Mouse (Mus musculus) cerebellum, postnatal 14 days (tissue): ENCODE measurements at regions not wholly inside any gene's neighbourhood (a gene's known extent, or its start where the extent isn't known, plus 50 kb on each side); places are given as distances from the start of the nearest gene placed in this dataset.

ENCODE experiments used
- DNase-seq, 2 experiments: peaks; one replicate each; pipeline ENCODE4 v3.0.0; 2021; ENCODE audit warnings: mixed read lengths in 2 of 2

DNA sequence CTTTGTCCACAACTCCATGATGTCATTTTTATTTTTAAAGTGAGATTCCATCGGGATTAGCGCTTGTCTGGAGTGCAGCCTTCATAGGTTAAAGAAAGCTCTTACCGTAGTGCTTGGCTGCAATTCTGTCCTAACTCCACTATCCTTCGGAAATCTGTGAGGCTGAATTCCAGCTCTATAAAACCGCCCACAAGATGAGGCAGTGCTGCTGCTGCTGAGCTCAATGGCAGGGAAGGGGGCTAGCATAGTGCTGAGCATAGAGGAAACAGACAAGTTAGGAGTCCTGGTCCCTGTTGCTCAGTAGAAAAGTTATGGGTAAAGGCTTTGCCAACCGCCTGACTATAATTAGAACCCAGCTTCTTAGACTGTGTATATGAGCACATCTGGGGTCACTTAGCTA is 163.5 kb downstream of the Maf start:
- no peak for DNase-seq

- DNase-seq: no peak
Observed at GRCm38 (mm10) chr8:115542935-115543334, 164.7 kb downstream of the Maf start.

DNA sequence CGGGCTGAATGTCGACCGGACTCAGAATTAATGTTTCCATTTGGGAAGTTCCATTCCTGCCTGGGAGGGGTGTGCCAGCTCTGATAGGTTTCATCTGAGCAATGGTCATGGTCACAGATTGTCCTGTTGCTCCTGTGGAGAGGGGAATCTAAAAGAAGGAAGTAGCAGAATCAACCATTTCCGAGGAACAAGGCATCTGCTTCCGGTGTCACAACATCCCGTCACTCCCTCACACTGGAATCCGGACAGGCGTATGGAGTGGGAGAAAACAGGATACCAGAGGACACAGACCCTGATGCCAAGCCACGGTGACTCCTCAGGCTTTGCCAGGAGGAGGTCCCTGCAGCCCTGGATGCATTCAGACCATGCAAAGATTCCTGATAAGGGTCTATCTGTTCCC is 168.0 kb downstream of the Maf start:
- no peak for DNase-seq

GRCm38 (mm10) chr8:115538236-115538635 is 169.4 kb downstream of the Maf start:
- DNase-seq: no peak

GRCm38 (mm10) chr8:115537761-115538160 is 169.8 kb downstream of the Maf start:
- DNase-seq: no peak

DNA sequence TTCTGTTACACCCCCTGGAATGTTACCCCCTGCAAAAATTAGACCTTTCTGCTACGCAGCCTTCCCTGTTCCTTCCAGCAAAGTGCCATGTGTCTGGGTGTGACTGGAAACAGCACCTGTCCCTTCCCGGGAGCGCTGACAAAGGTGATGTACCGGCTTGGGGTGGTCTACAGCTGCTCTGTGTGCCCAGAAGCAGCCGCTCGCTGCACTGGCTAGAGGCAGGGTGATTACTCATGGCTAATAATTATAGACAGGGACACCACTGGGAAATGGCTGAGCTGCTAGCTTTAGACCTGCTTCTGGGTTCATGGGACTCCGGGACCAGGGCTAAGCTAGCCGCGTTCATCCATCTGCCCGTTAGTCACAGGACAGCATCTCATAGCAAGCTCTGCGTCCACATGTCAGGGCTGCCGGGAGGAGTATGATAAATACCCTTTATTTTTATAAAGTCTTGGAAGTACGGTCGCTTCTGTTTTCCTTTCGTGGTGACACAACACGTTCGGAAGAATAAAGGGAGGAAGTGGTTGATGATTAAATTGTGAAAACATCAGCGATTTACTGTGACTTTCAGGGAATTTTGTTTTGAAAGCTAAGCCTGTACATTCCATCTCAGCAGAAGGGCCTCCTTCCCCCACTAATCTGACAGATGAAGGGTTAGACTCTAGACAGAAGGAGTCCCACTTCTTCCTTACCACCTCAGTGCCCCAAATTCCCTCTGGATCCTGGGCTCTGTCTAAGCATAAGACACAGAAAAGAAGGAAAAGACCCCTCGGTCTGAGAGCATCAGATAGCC is 170.8 kb downstream of the Maf start:
- DNase-seq: peak; percentile 21 to 32

DNA sequence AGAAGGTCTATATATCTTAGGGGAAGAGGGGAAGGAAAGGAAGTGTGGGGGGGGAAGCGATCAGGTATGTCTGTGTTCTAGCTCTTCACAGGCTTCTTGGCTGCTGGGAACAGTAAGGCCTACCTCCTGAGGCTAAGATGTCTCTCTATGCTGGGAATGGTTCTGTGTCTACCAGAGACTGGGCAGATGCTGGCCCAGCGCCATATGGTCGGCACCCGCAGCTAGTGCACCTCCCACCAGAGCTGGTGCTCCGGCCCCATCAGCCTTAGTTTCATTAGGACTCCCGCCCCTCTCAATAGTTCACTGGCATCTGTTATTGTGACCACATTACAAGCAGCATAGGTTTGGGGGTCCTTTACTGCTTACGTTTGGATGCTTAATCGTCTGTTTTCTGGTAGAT is 171.6 kb downstream of the Maf start:
- DNase-seq: peak; percentile 39 to 55

DNA sequence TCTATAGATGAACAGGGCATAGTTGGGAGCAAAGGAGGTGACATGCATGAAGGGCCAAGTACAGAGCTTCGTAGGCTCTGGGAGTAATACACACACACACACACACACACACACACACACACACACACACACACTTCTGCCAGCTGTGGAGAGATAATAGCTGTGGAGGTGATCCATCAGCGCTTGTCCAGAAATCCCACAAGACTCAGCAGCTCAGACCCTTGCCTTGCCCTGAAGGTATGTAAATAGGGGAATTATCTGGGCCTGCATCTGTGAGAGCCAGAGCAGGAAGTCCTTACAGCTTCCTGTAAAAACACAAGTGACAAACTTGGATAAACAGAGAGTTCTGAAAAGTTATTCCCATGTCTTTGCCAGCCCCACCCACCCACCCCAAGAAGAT is 173.6 kb downstream of the Maf start:
- DNase-seq: no peak

- no peak for DNase-seq
Observed at GRCm38 (mm10) chr8:115531343-115531742, 176.3 kb downstream of the Maf start.

GRCm38 (mm10) chr8:115529568-115530342 is 177.8 kb downstream of the Maf start:
- DNase-seq: no peak

- DNase-seq: no peak
Observed at GRCm38 (mm10) chr8:115528879-115529278, 178.7 kb downstream of the Maf start.

- no peak for DNase-seq
Observed at GRCm38 (mm10) chr8:115525149-115525548, 182.4 kb downstream of the Maf start.

DNA sequence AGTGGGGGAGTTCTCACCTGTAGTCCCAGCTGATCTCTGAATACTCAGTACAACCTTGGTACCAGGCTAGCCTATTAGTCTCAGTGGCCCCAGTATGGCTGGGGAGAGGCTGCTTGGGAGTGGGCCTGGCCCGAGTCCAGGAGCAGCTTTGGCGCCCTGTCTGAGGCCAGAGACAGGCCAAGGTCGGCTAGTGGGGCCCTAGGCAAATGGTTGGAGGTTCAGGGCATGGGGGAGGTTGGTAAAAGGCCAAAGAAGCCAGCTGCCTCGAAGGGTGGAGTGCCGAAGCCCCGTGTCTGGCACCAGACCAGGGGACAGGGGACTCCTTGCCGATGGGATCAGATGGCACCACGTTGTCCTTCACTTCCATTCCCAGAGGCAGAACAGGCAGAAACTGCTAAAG is 182.9 kb downstream of the Maf start:
- peak; percentile 68 to 71 for DNase-seq

DNA sequence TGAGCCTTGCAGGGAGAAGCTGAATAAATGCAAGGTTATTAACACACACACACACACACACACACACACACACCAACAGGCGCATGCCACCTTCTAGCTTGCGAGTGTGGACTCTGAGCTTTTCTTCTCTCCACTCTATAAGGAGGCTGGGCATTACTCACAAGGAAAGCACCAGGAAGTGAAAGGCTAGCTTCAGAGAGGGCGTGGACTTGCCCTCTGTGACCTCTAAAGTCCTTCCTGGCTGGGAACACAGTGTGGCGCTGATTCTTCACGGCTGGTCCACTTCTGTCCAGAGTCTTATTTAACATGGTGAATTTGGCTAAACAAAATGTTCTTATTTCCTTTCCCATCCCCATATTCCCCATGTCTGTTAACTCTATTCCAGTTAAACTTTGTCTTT is 185.1 kb downstream of the Maf start:
- no peak for DNase-seq

- DNase-seq: no peak
Observed at GRCm38 (mm10) chr8:115515647-115516046, 191.9 kb downstream of the Maf start.

DNA sequence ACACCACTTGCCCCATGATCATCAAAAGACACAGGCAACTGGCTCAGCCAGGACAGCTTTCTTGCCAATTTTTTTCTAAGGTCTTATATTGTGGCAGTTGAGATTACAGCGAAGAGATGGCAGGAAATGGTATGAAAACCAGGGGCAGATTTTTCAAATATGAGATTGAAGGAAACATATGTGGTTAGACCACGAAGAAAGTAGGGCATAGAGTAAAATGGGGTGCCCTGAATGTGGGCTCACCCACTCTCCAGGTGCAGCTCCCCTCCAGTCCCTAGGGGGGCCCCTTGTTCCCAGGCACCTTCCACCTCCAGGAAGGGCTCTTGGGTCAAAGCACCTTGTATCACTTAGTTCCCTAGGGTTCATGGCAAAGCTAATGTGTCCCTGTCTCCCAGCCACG is 193.1 kb downstream of the Maf start:
- DNase-seq: no peak

- DNase-seq: peak in 1 of 2 experiments; percentile 26
Observed at GRCm38 (mm10) chr8:115507180-115507579, 200.4 kb downstream of the Maf start.

DNA sequence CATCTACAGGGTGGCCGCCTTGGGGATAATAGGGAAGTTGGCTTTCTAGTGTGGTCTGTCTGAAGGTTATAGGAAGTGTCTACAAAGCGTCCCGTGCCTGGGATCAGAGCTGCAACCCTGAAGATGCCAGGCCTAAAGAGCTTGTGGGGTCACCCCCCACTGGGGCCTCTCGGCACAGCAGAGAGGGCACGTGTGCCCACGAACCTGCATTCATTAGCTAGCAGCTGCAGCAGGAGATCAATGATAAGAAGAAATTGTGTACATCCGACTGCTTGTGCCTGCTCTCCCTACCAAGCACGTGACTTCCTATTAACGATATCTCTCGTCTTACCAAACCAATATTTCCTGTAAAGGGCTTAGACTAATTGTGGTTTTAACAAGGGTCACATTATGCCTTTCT is 200.9 kb downstream of the Maf start:
- no peak for DNase-seq

DNA sequence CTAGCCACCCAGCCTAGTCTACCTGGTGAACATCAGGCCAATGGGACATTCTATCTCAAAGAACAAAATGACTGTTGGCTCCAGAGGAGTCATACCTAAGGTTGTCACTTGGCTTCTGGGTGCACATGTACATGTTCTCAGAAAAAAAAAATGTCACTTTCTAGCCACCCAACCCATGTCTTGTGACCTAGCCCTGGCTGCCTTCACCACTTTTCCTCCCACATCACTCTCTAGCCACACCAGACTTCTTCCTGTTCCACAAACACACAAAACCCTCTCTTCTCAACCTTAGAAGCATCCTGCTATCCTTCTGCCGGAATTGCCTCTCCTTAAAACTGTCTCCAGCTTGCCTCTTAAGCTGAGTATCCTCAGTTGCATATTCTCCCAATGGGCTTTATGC is 211.6 kb downstream of the Maf start:
- DNase-seq: no peak

- no peak for DNase-seq
Observed at GRCm38 (mm10) chr8:115494353-115494752, 213.2 kb downstream of the Maf start.

DNA sequence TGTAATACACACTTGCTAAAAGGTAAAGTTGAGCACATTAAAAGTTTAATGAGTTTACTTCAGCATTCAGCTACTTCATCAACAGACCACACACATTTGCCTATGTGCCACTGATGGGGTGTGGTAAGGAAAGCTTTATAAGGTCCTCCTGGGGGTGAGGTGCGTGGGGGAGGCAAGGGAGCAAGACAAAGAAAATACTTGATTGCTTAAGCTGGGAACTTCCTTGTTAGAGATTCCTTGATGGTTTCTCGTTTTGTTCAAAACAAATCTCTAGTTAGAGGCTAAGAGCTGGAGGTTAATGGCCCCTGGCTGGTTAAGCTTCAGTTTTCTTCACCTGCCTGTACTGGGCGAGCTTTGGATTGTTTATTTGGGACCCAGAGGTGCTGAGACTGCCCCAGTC is 220.7 kb downstream of the Maf start:
- no peak for DNase-seq

DNA sequence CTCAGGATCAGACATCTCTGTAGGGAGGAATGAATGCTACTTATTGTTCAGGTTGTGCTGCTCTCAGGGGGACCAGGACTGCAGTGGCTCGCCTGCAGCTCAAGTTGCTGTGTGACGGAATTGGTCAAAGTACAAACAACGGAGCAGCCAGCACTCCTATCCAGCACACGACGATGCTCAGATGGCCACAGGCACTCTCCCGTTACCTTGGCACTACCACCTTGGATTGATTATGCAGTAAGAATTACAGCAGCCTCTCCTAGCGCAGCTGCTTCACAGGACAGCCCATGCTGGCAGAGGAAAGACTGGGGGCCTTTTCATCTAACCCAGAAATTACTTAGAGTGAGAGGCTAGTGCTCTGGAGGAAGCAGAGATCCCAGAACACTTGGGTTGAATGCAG is 226.5 kb downstream of the Maf start:
- DNase-seq: no peak

GRCm38 (mm10) chr8:115478406-115479060 is 229.1 kb downstream of the Maf start:
- no peak for DNase-seq

DNA sequence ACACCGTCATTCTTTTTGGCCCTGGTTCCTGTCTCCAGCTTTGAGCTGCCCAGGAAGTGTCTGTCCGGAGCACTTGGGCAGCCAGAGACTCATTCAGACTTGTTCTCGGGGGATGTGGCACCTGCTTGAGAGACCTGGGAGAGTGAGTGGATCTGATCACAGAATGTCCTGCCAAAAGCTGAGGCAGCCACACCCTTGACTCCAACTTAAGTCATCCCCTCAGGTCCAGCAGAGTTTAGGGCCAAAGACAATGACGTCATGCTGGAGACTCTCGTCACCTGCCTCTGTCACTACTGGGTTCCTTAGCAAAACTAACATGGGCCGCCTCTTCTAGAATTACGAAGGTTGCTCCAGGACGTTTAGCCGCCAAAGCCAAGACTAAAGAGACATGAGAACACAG is 231.5 kb downstream of the Maf start:
- DNase-seq: no peak
